8 mouse cellular contexts compared by ENCODE assay signal in the genomic region with DNA sequence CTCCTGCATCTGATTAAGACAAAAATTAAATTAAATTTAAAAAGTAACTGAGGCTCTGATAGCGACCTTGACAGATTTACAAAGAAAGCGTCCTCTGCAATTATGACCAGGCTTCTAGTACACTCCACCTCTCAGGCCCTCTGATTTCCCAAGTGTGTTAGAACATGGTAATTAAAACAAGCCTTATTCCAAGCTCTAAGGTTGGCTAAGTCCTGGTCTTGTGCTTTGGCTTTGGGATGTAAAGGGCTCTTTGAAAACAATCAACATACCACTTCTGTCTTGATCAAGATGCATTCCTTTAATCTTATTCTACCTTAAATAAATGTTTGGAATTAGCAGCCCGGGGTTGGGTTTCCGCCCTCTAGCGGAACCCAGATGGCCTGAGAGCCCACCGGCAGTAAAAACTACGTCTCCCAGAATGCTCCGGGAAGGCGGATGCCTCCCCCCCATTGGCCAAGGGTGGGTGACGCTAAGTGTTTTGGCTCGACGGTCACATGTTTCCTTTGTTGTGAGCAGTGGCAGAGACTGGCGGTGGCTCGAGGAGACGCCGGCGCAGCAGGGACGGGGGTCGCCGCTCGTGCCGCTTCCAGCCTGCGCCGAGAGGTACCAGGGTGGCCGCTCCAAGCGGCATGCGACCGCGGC. TPM values are rescaled to one million over a fixed set of nuclear protein-coding genes. Genes with fewer than 3 reads are reported as not detected.
DNase-seq lines count a peak whose midpoint lies in the region; ATAC-seq and TF ChIP-seq lines count a peak whose summit lies in the region.

A gene (plus strand): TSS at position 474 of the 642 bp plus-strand sequence.

- H3K4me2 ChIP-seq in heart, embryonic 14.5 days (ENCODE audit: low read length), result peak within 1 kb of the TSS; percentile 51
- H3K4me2 ChIP-seq in liver, embryonic 13.5 days, result peak within 1 kb of the TSS; percentile 97
- H3K4me2 ChIP-seq in stomach, postnatal 0 days (replicated peaks; ENCODE audit: low read depth), result peak within 1 kb of the TSS; percentile 72

- peak; percentile 78 for DNase-seq in c-Kit-negative CD71-positive TER-119-positive erythroid progenitor cells, embryonic 14.5 days (ENCODE audit: low read depth, low spot score)
- peak; percentile 90 for DNase-seq in fibroblast of lung, adult 2 months (ENCODE audit: low read depth)
- DNase-seq in kidney, postnatal 14 days, result peak; percentile 96
- peak; percentile 87 for DNase-seq in liver, embryonic 13.5 days
- DNase-seq in neural tube, embryonic 10.5 days (ENCODE audit: extremely low spot score, low spot score), result peak; percentile 87
- DNase-seq in stomach, postnatal 0 days (ENCODE audit: low spot score), result peak; percentile 93

- peaks cover 4% of the 10 kb centered on the region; the same call in 1 of the 2 replicates for H3K9me3 ChIP-seq in heart, embryonic 14.5 days (ENCODE audit: control insufficient read depth, low read length)
- H3K9me3 ChIP-seq in liver, embryonic 13.5 days (replicated peaks), result no peaks in the 10 kb centered on the region
- no peaks in the 10 kb centered on the region for H3K9me3 ChIP-seq in stomach, postnatal 0 days (ENCODE audit: control insufficient read depth, low read length)

- peak; percentile 82 for TF ChIP-seq CTCF in stomach, postnatal 0 days (IDR thresholded peaks at IDR 0.05; ENCODE audit: low read depth)

- no peaks in the 10 kb centered on the region for H3K27me3 ChIP-seq in heart, embryonic 14.5 days (ENCODE audit: control insufficient read depth, insufficient read depth, low read length)
- no peaks in the 10 kb centered on the region for H3K27me3 ChIP-seq in liver, embryonic 13.5 days
- H3K27me3 ChIP-seq in stomach, postnatal 0 days (ENCODE audit: control insufficient read depth, insufficient read depth, low read length), result no peaks in the 10 kb centered on the region

- peak; percentile 89 for ATAC-seq in CD4-positive, CD25-positive, alpha-beta regulatory T cell, adult 4 months
- peak; percentile 91 for ATAC-seq in heart, embryonic 14.5 days (ENCODE audit: insufficient number of reproducible peaks, insufficient read depth, low FRiP score, low read depth)
- peak; percentile 88 for ATAC-seq in liver, embryonic 13.5 days (ENCODE audit: low read depth)
- peak; percentile 96 for ATAC-seq in stomach, postnatal 0 days (ENCODE audit: low FRiP score, low TSS enrichment)

- H3K4me3 ChIP-seq in heart, embryonic 14.5 days (ENCODE audit: control insufficient read depth in 1 of 2, insufficient read depth in 1 of 2, low read depth in 1 of 2, low read length in 2 of 2), result peak within 1 kb of the TSS; percentile 70 to 98
- peak within 1 kb of the TSS; percentile 92 for H3K4me3 ChIP-seq in liver, embryonic 13.5 days (replicated peaks)
- peak within 1 kb of the TSS; percentile 97 for H3K4me3 ChIP-seq in stomach, postnatal 0 days (ENCODE audit: low read depth, low read length)

- H3K27ac ChIP-seq in heart, embryonic 14.5 days (replicated peaks in 1 of 2; ENCODE audit: control insufficient read depth in 1 of 2, insufficient read depth in 1 of 2, low read depth in 2 of 2, low read length in 2 of 2), result peak within 1 kb of the TSS; percentile 93 to 100
- H3K27ac ChIP-seq in liver, embryonic 13.5 days, result peak within 1 kb of the TSS; percentile 87
- H3K27ac ChIP-seq in stomach, postnatal 0 days (replicated peaks), result peak within 1 kb of the TSS; percentile 100

- no peaks in the 10 kb centered on the region for H3K36me3 ChIP-seq in heart, embryonic 14.5 days (ENCODE audit: control insufficient read depth, insufficient read depth, low read length)
- no peaks in the 10 kb centered on the region for H3K36me3 ChIP-seq in liver, embryonic 13.5 days
- no peaks in the 10 kb centered on the region for H3K36me3 ChIP-seq in stomach, postnatal 0 days (ENCODE audit: control insufficient read depth, insufficient read depth, low read length)

- TF ChIP-seq EP300 in stomach, postnatal 0 days (optimal IDR thresholded peaks at IDR 0.05), result no peak

- H3K4me1 ChIP-seq in heart, embryonic 14.5 days (ENCODE audit: control insufficient read depth in 2 of 2, insufficient read depth in 2 of 2, low read length in 2 of 2), result peaks cover 2 to 4% of the 10 kb centered on the region in 2 experiments; a peak in 1 of 4 replicates
- peaks cover 11% of the 10 kb centered on the region for H3K4me1 ChIP-seq in liver, embryonic 13.5 days (replicated peaks)
- no peaks in the 10 kb centered on the region for H3K4me1 ChIP-seq in stomach, postnatal 0 days (replicated peaks; ENCODE audit: control insufficient read depth, insufficient read depth)

- WGBS in heart, embryonic 14.5 days, result 1% methylated on average over 29 of the region's 29 CpGs
- WGBS in liver, embryonic 13.5 days (ENCODE audit: insufficient replicate concordance), result 1% methylated on average over 29 of the region's 29 CpGs
- WGBS in stomach, postnatal 0 days, result 1% methylated on average over 28 of the region's 29 CpGs

- H3K9ac ChIP-seq in heart, embryonic 14.5 days (ENCODE audit: low read length), result peak within 1 kb of the TSS; percentile 98
- H3K9ac ChIP-seq in liver, embryonic 13.5 days, result peak within 1 kb of the TSS; percentile 85
- H3K9ac ChIP-seq in stomach, postnatal 0 days (ENCODE audit: low read length), result peak within 1 kb of the TSS; percentile 98

RNA-seq across cellular contexts. Expression of the gene that starts here (rescaled TPM):
- polyA plus RNA-seq in CD4-positive, CD25-positive, alpha-beta regulatory T cell, adult 4 months (2017; shearing (Covaris generic)), result 10 to 100 TPM; 34.5 to 39.6 TPM
- 56.4 and 59.2 TPM in 2 replicates for polyA plus RNA-seq in heart, embryonic 14.5 days (2014; fragmentation: Nextera tagmentation; extraction: Ambion mirVana)
- polyA plus RNA-seq in liver, embryonic 13.5 days (2015; fragmentation: Nextera tagmentation; extraction: Ambion mirVana), result 3.5 and 4.4 TPM in 2 replicates
- 11.8 and 13.0 TPM in 2 replicates for polyA plus RNA-seq in stomach, postnatal 0 days (2015; fragmentation: Nextera tagmentation; extraction: Ambion mirVana)

Comparison
In these comparisons a context has a peak if more than half of its experiments do, and no peak if none do; other contexts are left out.
1. Peak in every context shown above with its lines: DNase-seq, ATAC-seq, H3K4me3 ChIP-seq and H3K27ac ChIP-seq.